22 mouse cellular contexts compared by ENCODE assay signal in genomic region chr2:60082225-60082624, GRCm38 (mm10).
DNase-seq lines count a peak whose midpoint lies in the region; ATAC-seq and TF ChIP-seq lines count a peak whose summit lies in the region.
"Had no signal": no experiment of that assay in that cellular context is flagged by ENCODE, and none has a peak within 500 bp of the region (broad histone marks: within the 10 kb centered on the region; RNA-seq: fewer than 3 reads in every experiment).

No protein-coding gene starts in this region.

- no peak overlapping the region for H3K4me2 ChIP-seq in lung, postnatal 0 days (replicated peaks; ENCODE audit: low read depth, low read length)
- H3K4me2 ChIP-seq: embryonic facial prominence, embryonic 12.5 days; forebrain, embryonic 13.5 days; forebrain, embryonic 15.5 days had no signal

- H3K9ac ChIP-seq in heart, adult 2 months (ENCODE audit: low read depth, low read length), result no peak overlapping the region
- no peak overlapping the region for H3K9ac ChIP-seq in lung, postnatal 0 days (replicated peaks; ENCODE audit: low read depth)
- H3K9ac ChIP-seq: embryonic facial prominence, embryonic 12.5 days; forebrain, embryonic 13.5 days; forebrain, embryonic 15.5 days; forebrain, postnatal 0 days had no signal

- peaks cover 30% of the 10 kb centered on the region for H3K4me1 ChIP-seq in heart, adult 2 months (ENCODE audit: control insufficient read depth, insufficient read depth, low read length)
- H3K4me1 ChIP-seq in lung, postnatal 0 days (ENCODE audit: insufficient read depth, low read depth, low read length), result peaks cover 10% of the 10 kb centered on the region; the same call in 1 of the 2 replicates
- H3K4me1 ChIP-seq in lung, adult 2 months (ENCODE audit: control insufficient read depth, insufficient read depth, low read length), result peaks cover 26% of the 10 kb centered on the region
- H3K4me1 ChIP-seq in bone marrow macrophage, adult 2 months (ENCODE audit: control insufficient read depth, insufficient read depth, low read length), result peaks cover 49% of the 10 kb centered on the region

- TF ChIP-seq EP300 in heart, adult 2 months (IDR thresholded peaks at IDR 0.05; ENCODE audit: insufficient read depth, low read depth, low read length), result no peak
- no peak for TF ChIP-seq EP300 in lung, postnatal 0 days (IDR thresholded peaks at IDR 0.05)

- TF ChIP-seq POLR2A in heart, adult 2 months (IDR thresholded peaks at IDR 0.05; ENCODE audit: insufficient read depth, low read depth, low read length), result no peak
- TF ChIP-seq POLR2A in lung, adult 2 months (IDR thresholded peaks at IDR 0.05; ENCODE audit: borderline replicate concordance, extremely low read depth, low read depth, low read length), result no peak
- TF ChIP-seq POLR2A in bone marrow macrophage, adult 2 months (IDR thresholded peaks at IDR 0.05; ENCODE audit: borderline replicate concordance, low read depth, low read length), result no peak

- no peaks in the 10 kb centered on the region for H3K9me3 ChIP-seq in lung, postnatal 0 days (ENCODE audit: low read length)
- H3K9me3 ChIP-seq: embryonic facial prominence, embryonic 10.5 days; embryonic facial prominence, embryonic 12.5 days; forebrain, embryonic 13.5 days; forebrain, embryonic 15.5 days had no signal

- intact Hi-C loops in heart, adult 2 months (cut with DNase I), result no loop called here

- 90% methylated on average over 4 of the region's 4 CpGs for WGBS in heart, adult 2 months
- 72% methylated on average over 4 of the region's 4 CpGs for WGBS in lung, postnatal 0 days
- WGBS in lung, adult 2 months, result 60% methylated on average over 4 of the region's 4 CpGs

- H3K27me3 ChIP-seq in heart, adult 2 months (ENCODE audit: control insufficient read depth, insufficient read depth, low read length), result no peaks in the 10 kb centered on the region
- H3K27me3 ChIP-seq in lung, postnatal 0 days (replicated peaks; ENCODE audit: insufficient read depth, low read length), result no peaks in the 10 kb centered on the region
- H3K27me3 ChIP-seq in splenic B cell, adult 2 months (ENCODE audit: control insufficient read depth, insufficient read depth, low read length, poor library complexity, severe bottlenecking), result no peaks in the 10 kb centered on the region
- H3K27me3 ChIP-seq: embryonic facial prominence, embryonic 12.5 days; forebrain, embryonic 13.5 days; forebrain, embryonic 15.5 days had no signal

- no peak for ATAC-seq in lung, postnatal 0 days

- H3K79me2 ChIP-seq in heart, adult 2 months (replicated peaks; ENCODE audit: control insufficient read depth, insufficient read depth, low read length), result peaks cover 2% of the 10 kb centered on the region; the same call in 1 of the 2 replicates

- DNase-seq in heart, adult 2 months, result no peak
- no peak for DNase-seq in heart, postnatal 4 days
- peak; percentile 45 for DNase-seq in lung, postnatal 0 days (ENCODE audit: low spot score)
- no peak for DNase-seq in lung, adult 2 months
- DNase-seq in splenic B cell, adult 2 months (ENCODE audit: low read depth, low spot score), result peak; percentile 44
- DNase-seq in cerebellum, postnatal 4 days (ENCODE audit: low spot score in 2 of 2), result no peak
- no peak for DNase-seq in B cell, adult 2 months
- DNase-seq: adrenal gland, adult 2 months; adrenal gland, postnatal 10 days; adrenal gland, postnatal 25 days; cerebellum, adult 11 months; cerebellum, adult 18-20 months; cerebellum, adult 8-10 months; cerebellum, adult 9-11 months; cerebellum, postnatal 14 days; cerebellum, postnatal 36 days; forebrain, postnatal 0 days had no signal

- TF ChIP-seq CTCF in heart, adult 2 months (IDR thresholded peaks at IDR 0.05), result no peak
- no peak for TF ChIP-seq CTCF in lung, postnatal 0 days (IDR thresholded peaks at IDR 0.05)
- TF ChIP-seq CTCF in lung, adult 2 months (IDR thresholded peaks at IDR 0.05; ENCODE audit: insufficient read depth, low read length), result no peak
- TF ChIP-seq CTCF in bone marrow macrophage, adult 2 months (IDR thresholded peaks at IDR 0.05; ENCODE audit: low read depth, low read length), result no peak

- H3K27ac ChIP-seq in heart, adult 2 months, result peak overlapping the region; percentile 65; the same call in 1 of the 2 replicates
- no peak overlapping the region for H3K27ac ChIP-seq in lung, postnatal 0 days (ENCODE audit: low read length)
- 0 out of 2 replicates have a peak overlapping the region, but pooled peaks have one; percentile 13 for H3K27ac ChIP-seq in bone marrow macrophage, adult 2 months (ENCODE audit: insufficient read depth, low read depth, low read length)
- H3K27ac ChIP-seq: embryonic facial prominence, embryonic 10.5 days; embryonic facial prominence, embryonic 12.5 days; forebrain, embryonic 13.5 days had no signal

- peaks cover 29% of the 10 kb centered on the region for H3K36me3 ChIP-seq in heart, adult 2 months (ENCODE audit: control insufficient read depth, insufficient read depth, low read length)
- no peaks in the 10 kb centered on the region for H3K36me3 ChIP-seq in lung, postnatal 0 days (ENCODE audit: insufficient read depth, low read length)
- H3K36me3 ChIP-seq in splenic B cell, adult 2 months (ENCODE audit: control insufficient read depth, insufficient read depth, low read length, poor library complexity, severe bottlenecking), result no peaks in the 10 kb centered on the region
- H3K36me3 ChIP-seq: embryonic facial prominence, embryonic 12.5 days; forebrain, embryonic 15.5 days had no signal

- H3K4me3 ChIP-seq in heart, adult 2 months, result no peak overlapping the region
- no peak overlapping the region for H3K4me3 ChIP-seq in lung, postnatal 0 days (ENCODE audit: low read depth, low read length)
- H3K4me3 ChIP-seq in lung, adult 2 months (replicated peaks; ENCODE audit: extremely low read depth, low read depth, low read length), result no peak overlapping the region
- no peak overlapping the region for H3K4me3 ChIP-seq in bone marrow macrophage, adult 2 months (ENCODE audit: insufficient read depth, low read length)
- H3K4me3 ChIP-seq: embryonic facial prominence, embryonic 10.5 days; embryonic facial prominence, embryonic 12.5 days; forebrain, embryonic 13.5 days; forebrain, embryonic 15.5 days had no signal

Comparison
In these comparisons a context has a peak if more than half of its experiments do, and no peak if none do; other contexts are left out.
1. DNase-seq: peak in lung, postnatal 0 days (single experiment) and splenic B cell, adult 2 months (single experiment); none in heart, adult 2 months (0 of 2), heart, postnatal 4 days (single experiment), lung, adult 2 months (single experiment), cerebellum, postnatal 4 days (0 of 2) and B cell, adult 2 months (0 of 2).